Mouse (Mus musculus): ENCODE results near the gene Usp22.

DNA sequence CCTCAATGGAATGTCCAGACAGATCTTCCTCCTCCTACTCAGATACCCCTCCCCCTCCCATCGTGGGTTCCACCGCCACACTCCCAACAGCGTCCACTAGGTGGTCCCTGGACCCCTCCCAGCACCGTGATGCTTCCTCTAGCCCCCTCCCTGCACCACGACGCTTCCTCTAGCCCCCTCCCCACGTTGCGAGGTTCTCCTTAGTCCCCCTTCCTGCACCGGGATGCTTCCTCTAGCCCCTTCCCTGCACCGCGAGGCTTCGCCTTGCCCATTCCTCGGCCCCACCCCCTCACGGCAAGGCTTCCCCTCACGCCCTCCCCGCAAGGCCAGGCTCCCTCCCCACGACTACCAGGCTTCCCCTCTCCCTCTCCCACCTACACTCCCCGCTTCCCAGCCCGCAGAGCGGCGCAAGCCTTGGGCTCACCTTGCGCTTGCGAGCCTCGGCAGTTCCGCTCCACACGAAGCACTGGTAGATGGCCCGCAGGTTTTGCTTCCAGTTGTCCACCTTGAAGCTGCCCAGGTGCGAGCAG lies 499 bp downstream of the Usp22 start:
- TF ChIP-seq CTCF (IDR thresholded peaks at IDR 0.05; ENCODE audit: low read depth) (peak; percentile 41; the same call in 1 of the 2 replicates), EP300 (IDR thresholded peaks at IDR 0.05; ENCODE audit: low read depth) (no peak)

Measured in liver, embryonic 14.5 days (tissue).